Mouse (Mus musculus) right cerebral cortex, postnatal 10 days (tissue): Measurements from ENCODE around the gene Pelo.
A peak's percentile ranks its signal among the peaks of the same experiment; 100 is the strongest.

ENCODE experiments used
- DNase-seq, 2 experiments: peaks; one replicate each; pipeline ENCODE4 v3.0.0; 2021; ENCODE audit warnings: low spot score in 2 of 2

Pelo gene

DNA sequence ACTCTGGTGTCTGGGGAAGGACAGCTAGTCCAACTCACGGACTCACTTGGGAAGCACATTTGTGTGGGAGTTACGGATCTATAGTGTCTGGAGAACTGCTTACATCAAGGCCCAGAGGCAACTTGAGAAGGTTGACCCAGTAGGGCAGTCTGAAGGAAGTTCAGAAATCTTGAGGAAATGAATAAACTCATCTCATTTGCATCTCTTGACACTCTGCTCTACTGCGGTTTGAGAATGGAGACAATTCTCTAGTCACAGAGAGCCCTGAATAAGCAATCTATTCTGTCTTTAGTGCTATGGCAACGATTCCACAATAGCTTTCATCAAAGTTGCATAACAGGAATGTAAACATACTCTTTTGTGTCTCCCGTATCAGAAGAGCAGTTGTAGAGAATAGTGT is 7.0 kb upstream of the Pelo start:
- DNase-seq: no peak

DNA sequence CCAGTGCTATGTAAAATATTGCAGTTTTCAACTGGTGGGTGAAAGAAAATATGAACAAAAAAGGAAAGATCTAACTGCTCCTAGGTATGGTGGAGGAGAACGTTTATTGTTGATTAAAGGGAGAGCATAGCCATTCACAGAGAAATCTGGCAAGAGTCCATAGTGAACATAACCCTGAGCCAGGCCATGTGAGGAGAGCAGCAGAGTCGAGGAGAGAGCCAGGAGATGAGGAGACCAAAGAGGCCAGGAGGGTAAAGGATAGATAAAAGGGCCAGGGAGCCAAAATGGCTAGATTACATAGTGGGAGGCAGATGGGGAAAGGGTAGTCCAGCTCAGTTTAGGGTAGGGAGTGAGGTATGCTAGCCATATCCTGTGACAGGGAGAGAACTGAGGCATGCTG is 6.2 kb upstream of the Pelo start:
- no peak for DNase-seq

DNA sequence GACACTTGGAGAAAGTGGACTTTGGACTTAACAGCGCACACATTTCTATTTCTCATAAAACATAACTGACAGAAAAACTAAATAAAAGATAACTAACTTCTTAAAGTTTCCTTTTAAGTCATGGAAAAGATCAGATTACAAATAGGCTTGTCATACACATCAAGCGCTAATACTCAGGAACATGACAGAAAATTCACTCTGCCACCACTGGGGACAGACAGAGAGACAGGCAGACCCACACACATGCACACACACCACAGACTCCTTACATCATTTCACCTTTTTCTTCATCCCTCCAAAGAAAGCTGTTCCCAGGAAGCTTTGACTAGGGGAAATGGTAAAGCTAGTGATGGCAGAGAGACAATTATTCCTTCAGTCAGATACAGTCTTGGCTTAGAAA is 5.4 kb upstream of the Pelo start:
- no peak for DNase-seq

DNA sequence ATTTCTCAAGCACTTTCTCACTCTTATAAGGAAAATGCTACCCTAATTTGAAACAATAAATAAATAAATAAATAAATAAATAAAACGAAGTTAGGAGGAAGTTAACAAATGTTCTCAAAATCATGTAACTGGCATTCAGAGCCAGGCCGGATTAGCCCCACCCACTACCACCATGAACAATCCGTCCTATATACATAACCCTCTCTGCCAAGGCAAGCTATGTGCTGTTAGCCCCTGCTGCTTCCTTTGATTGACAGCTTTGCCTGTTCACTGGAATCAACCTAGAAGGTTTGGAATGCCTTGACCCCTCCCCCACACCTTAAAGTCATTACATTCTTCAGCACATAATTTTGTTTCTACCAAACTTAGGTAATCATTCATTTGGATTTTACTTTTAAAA is 1.5 kb upstream of the Pelo start:
- no peak for DNase-seq

DNA sequence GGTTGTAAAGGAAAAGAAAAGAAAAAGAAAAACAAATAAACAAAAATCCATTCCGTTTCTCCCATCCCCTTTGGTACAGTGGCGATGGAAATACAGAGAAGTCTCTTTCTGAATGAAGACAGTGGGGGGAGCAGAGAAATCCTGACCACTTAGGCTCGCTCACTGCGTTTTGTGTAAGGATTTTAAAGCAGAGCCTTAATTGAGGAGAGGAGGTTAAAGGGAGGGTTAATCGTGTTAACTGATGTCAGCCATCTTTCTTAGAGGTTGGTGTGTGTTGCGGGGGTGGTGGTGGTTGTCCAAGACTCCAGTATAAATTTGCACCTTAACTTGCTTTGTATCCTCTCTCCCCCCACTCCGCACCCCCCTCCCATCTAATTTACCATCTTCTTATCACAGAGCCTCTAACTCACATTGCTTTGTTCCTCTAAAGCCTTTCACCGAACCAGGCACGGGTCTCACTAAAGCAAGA is 1.0 kb upstream of the Pelo start:
- no peak for DNase-seq

DNA sequence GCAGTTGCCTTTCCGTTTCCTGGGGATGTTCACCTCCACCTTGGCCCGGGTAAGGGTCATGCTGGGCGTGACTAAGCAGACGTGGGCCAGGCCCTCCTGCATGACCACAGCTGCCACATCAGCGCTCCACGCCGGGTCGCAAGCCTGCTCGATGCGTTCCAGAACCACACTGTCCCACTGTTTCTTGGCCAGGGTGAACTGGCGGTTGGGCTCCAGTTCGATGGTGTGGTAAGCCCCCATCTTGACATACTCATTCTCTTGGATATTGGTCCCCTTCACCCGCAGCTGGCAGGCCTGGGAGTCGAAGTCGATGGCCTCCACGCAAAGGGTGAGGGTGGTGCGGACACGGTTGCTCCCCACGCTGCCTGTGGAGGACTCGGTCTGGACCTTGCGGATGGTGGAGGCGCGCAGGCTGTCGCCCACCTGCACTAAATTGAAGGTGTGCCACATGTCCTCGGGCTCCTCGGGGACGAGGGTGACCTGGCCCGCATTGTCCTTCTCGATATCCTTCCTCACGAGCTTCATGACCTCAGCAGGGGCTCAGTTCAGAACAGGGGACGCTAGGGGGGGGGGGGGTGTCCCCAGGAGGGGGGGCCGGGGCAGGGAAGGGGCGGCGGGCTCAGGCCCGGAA is 476 bp downstream of the Pelo start:
- DNase-seq: peak; percentile 38 to 39

DNA sequence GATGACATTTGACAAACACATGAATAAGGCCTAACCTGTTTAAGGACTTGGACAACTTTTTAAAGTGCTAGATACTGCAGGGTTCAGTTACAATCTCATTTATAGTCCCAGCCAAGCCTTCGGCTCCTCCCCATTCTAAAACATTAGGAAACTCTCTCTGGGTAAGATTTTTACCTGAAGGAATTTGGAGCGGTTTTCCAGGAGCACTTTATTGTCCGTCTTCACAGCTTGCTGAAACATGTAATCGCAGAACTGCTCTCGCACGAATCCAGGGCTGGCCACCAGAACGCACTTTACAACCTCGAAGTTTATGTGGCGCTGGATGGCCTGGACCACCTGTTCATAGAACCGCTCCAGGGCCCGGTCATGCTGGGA is 979 bp downstream of the Pelo start:
- DNase-seq: no peak

DNA sequence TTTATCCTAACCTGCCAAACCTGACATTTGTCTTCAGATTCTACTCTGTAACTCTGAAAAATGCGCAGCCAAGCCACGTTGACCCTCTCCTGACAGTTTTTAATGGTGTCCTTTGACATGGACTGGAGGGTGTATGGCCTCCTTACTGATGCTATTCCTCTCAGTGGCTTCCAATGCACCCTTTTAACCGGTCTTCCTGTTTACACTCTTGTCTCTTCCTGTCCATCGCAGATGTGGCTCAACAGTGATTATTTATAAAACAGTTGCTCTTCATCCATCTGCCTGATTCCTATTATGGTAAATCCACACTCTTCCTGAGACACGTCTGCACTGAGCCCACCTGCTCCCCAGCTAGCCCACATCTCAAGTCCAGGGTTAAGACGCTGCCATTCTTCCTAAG is 4.0 kb downstream of the Pelo start:
- no peak for DNase-seq

DNA sequence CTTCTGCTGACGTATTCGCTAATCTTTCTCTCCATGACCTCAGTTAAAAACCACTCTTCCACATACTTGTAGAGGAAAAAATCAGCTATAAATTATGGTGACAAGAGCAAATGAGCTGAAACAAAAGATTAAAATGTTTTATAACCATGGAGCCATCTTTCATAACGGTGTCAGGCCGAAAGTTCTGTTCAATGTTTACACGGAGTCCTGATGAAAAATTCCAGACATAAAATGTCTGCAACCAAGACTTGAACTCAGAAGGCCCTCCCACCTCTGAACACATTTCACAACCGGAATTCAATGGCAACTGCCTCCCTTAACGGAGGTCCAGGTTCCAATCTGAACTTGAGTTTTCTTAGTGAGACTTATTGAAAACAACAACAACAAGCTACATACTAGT is 7.6 kb downstream of the Pelo start:
- DNase-seq: no peak

DNA sequence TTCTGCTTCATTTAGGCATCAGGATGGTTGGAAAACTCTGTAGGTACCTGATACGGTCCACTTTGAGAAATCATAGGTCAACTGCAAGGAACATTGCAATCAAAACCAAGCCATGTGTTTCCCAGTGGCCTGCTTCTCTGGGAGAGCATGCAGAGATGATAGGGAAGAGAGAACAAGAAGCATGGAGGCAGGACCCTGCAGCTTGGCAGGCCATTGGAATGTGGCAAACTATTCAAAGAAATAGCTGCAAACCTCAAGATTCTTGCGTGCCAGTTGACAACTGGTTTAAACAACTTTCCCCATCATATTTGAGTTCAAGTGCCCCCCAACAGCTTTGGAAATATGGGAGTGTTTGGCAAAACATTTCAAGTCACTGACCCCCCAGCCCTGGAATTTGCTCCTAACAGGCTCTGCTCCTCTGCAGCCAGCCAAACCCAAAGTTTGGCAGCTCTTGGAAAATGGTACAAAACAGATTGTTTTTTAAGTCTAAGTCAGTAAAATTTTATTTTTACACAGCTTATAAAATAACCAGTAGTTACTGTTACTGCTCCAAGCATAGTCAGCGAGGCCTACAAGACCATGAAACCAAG is 9.9 kb downstream of the Pelo start:
- no peak for DNase-seq

DNA sequence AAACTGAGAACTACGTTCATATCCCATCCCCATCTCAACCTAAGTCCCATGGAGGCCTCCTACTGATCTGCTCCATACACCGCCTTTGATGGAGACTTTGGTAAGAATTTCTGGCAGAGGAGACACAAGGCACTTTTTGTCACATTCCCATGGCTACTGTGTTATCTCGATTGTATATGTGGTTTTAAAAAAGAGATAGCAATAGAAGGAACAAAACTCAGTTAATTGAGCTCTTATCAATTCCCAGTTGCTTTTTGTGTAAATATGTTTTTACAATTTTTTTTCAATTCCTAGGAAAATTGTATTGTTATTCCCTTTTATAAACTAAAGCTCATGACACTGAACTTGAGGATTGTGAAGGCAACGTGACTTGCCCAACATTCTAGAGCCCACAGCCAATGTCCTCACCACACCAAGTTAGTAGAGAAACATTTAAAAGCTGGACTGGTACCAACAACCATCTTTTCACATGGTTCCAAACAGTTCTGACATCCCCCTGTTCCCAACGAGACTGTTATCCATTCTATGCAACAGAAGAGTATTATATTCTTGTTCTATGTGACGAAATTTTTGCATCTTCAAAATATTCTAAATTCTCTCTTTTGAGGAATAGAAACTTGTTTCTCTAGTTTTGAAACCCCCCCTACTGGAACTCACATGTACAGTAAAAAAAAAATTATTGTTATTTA is 10.8 kb downstream of the Pelo start:
- DNase-seq: no peak

DNA sequence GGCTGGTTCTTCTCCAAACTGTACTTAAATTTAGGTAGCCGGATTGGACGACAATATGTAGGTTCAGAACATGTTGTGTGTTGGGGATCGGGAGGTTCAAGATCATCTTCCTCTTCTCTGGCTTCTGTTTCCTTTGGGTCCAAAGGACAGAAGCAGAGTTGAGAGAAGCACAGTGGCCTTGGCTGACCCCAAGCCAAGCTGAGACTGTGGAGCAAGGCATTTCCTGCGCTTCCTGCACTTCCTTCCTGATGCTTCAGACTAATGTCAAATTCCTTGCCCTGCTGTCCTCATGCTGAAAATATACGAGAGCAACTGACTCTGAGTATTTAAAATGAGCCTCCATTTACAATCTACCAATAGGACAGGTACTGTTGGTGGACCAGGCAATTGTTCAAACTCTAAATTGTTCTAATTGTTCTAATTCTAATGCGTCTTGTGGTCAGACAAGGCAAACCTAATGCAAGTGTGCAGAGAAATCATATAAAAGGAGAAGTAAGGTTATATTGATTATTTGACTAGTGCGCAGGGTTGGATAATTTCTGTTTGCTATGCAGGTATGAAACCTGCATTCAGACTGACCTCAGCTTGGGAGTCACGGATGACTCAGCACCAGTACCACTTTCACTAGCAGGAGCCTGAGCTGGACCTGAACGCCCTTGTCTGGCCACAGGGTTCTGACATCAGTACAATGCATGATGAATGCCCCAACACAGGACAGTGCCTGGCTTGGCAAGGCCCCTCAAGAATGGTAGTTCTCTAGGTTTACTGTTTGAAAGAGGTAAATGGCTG is 12.4 kb downstream of the Pelo start:
- no peak for DNase-seq

DNA sequence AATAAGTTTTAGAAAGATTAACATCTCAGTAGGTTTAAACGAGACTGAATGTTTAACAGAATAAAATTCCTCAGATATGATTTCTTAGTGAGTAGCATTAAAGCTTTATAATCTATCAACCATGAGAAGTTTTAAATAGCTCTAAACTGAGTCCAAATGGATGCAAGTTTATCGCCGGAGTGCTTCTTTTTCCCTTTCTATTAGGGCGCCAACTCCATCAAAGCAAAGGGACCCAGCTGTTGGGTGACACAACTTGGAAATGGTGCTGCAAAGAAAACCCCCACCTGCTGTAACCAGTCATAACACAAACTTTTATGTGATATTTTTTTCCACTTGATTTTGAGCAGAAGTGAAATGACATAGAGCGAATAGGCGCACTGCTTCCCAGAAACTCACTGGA is 17.6 kb downstream of the Pelo start:
- DNase-seq: no peak

DNA sequence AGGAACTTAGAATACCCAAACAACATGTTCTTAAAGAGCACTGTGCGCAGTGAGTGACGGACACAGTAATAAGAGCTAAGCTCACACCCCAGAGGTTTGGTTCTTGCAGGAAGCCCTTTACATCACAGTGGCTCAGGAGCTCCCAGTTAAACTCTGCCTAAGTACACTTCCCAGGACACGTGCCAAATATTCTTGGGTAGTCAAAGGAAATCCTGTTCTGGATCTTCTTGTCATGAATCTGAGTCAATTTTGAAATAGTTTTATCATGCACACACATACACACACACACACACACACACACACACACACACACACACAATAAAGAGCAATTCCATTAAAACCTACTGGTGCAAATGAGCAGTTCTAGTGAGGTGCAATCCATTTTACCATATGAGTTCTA is 18.6 kb downstream of the Pelo start:
- no peak for DNase-seq

DNA sequence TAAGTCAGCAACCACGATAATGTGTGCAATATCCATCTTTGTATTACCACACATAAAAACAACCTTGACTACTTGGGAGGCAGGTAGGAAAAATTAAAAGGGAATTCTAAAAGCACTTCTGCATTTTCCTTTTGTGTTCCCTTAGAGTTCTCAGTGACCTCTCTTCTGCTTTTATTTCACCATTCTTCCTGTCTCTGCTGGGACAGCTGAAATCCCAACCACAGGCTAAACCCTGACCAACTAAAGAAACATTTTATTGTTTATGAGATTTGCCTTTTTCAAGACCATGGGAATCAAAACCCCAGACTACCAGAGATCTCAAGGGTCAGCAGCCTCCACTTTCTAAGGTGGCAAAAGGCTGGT is 22.0 kb downstream of the Pelo start:
- DNase-seq: no peak

DNA sequence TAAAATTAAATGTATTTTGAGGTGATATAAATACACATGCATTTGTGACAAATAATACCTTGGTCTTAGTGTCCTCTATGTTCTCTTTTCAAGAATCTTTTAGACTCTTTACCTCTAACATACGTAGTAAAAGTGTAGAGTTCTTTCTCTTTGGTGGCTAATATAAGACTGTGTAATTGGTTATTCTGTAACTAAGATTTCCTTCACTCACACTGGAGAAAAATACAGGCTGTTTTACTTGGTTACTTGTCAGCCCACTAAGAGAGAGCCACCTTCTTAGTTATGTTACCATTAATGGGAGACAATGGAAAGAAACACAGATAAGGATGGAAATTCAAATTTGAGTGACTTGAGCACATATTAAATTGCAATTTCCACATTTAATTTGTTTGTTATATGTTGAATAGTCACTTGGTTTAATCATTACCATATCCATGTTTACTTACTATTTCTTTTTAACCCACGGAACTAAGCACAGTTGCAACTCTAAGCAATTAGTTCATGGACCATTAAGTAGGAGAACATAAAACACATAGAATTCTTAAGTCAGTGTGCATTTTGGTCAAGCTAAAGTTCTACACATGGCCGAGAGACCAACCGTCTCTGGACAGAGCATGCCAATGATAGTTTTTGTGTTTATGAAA is 22.5 kb downstream of the Pelo start:
- DNase-seq: no peak

DNA sequence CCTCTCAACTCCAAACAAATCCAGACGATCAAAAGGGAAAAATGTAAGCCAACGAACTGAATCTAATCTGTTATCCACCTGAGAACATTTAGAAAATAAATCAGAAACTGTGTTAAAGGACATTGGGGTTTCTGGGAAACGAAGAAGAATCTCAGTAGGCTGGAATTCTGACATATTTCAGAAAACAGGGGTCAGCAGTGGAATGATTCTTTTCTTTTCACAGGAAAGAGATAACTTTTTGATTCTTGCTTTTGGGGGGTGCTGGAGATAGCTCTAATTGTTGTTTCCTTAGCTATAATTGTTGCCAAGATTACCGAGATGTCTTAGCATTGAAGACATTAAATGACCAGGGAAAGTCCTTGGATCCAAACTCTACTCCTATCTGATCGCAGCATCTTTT is 32.4 kb downstream of the Pelo start:
- DNase-seq: no peak

DNA sequence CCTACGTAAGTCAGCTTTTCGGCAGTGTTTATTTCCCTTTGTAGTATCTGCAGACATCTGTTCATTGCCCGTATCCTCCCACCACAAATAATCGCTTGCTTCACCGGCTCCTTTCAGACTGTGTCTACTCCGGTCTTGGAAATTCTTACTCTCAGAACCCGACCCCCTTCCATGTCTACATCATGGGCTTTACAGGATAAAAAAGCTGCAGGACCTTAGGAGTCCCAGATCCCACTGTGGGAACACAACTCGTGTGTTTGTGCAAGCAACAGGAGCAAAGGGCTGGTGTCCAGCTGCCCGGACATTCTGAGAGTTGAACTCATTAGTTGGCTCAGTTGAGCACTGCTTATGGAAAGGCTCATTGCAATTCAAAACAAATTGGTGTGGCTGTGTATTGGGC is 35.2 kb downstream of the Pelo start:
- peak in 1 of 2 experiments; percentile 32 for DNase-seq

DNA sequence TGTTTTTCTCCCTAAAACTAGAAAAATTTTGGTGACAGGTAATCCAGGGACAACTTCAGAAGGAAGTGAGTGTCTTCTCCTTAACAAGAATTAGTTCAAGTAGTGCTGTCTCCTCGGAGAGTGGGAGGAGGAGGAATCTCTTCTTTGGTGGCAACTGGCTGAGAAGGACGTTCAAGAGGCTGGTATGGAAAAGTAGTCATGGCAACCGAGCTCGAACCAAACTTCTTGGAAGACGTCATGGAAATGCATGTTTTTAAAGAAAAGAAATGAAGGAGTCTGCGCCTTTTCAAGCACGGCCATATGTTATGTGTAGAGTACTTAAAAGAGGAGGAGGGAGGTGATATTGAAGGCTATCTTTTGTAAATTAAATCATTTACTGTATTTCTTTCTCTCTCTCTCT is 37.4 kb downstream of the Pelo start:
- DNase-seq: peak; percentile 58 to 83

DNA sequence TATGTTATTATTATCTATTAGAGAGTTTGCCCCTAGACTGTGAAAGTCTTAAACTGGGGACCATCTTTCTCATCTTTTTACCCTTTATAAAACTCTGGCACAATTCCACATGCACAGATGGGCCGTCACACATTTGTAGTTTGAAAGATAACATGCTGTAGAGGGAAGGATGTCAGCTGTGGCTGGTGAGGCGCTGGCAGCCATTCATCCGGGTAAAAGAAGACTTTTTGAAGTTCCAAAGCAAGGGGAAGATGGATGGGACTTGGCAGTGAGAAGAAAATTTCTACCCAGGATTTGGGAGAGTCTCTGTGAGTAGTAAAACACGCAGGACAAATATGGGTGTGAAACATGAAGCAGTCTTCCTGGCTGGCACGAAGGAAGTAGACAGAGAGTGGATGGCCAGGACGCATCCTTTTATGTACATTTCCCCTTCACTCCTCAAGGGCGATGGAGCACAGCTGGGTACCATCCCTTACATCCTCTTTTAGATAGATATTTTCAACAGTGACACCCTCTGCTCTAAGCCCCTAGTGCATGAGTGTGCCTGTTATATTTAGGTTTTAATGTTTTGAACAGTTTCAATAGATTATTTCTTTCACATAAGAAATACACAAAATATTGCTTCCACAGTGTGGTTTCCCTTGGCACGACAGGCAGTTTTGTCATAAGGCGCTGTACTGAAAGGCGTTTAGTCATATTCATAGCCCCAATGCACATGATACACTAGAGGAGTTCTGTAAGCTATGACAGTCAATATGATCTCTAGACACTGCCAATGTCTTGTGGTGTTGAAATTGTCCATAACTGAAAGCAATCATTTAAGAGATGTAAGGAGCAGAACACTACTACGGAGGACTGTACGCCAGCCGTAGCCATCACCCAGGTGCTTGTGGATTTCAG is 39.1 kb downstream of the Pelo start:
- peak; percentile 47 to 51 for DNase-seq

DNA sequence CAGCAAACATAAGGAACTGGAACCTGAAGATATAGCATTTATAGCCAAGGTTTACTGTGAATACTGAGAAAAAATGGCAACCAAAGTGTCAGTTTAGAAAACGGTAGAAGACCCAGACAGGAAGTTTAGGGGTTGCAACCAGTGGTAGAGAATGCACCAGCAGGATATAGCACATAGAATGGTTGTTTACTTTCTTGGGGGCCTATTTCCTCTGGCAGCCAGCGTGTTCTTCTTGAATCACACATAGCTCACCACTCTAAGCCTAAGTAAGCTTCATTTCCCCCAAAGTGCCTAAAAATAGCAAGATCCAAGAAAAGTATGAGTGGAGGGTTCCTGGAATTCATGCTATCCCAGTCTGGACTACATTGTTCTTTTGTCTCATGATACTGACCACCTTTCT is 47.3 kb downstream of the Pelo start:
- no peak for DNase-seq
